Mouse (Mus musculus): ENCODE results near the gene Itpripl1. TPM values are rescaled to one million over a fixed set of nuclear protein-coding genes. Genes with fewer than 3 reads are reported as not detected.
"Not testable (repeated sequence)": the region's sequence is repeated elsewhere in the genome, so short reads cannot be mapped to it uniquely, and the experiment has no call there.

Gene Itpripl1
- polyA plus RNA-seq, 1 experiment from 2014 or later = 11.9 TPM

DNA sequence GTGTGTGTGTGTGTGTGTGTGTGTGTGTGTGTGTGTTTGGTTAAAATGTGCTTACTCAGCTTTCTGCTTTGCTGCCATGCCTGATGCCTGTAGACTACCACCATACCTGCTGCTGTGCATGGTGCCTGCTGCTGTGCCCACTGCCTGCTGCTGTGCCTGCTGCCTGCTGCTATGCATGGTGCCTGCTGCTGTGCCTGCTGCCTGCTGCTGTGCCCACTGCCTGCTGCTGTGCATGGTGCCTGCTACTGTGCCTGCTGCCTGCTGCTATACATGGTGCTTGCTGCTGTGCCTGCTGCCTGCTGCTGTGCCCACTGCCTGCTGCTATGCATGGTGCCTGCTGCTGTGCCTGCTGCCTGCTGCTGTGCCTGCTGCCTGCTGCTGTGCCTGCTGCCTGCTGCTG lies 53.1 kb downstream of the Itpripl1 start:
- not testable (repeated sequence) for H3K4me2 ChIP-seq; H3K27ac ChIP-seq; H3K36me3 ChIP-seq; H3K27me3 ChIP-seq; H3K9ac ChIP-seq; H3K4me3 ChIP-seq; H3K4me1 ChIP-seq (replicated peaks); H3K9me3 ChIP-seq (replicated peaks); ATAC-seq (replicated peaks; ENCODE audit: insufficient number of reproducible peaks, insufficient read depth, low FRiP score, low read depth)

Other genes with a start within 250 kb of the Itpripl1 start
- 34.6 and 39.0 TPM in 2 replicates for gene Sppl2a, start 210.2 kb downstream of the Itpripl1 start, polyA plus RNA-seq (2015; fragmentation: Nextera tagmentation; extraction: Ambion mirVana)
- 8.2 and 9.0 TPM in 2 replicates for gene Ap4e1, start 134.7 kb downstream of the Itpripl1 start, polyA plus RNA-seq (2015; fragmentation: Nextera tagmentation; extraction: Ambion mirVana)
- 42.0 and 44.0 TPM in 2 replicates for gene Blvra, start 72.8 kb downstream of the Itpripl1 start, polyA plus RNA-seq (2015; fragmentation: Nextera tagmentation; extraction: Ambion mirVana)
- 43.9 and 51.1 TPM in 2 replicates for gene Ncaph, start 9.5 kb downstream of the Itpripl1 start, polyA plus RNA-seq (2015; fragmentation: Nextera tagmentation; extraction: Ambion mirVana)
- gene 1810024B03Rik, start 64.8 kb upstream of the Itpripl1 start, polyA plus RNA-seq (2015; fragmentation: Nextera tagmentation; extraction: Ambion mirVana) = 1.4 TPM in 2 replicates
- gene Snrnp200, start 64.9 kb upstream of the Itpripl1 start, polyA plus RNA-seq (2015; fragmentation: Nextera tagmentation; extraction: Ambion mirVana) = 32.3 and 43.7 TPM in 2 replicates
- 57.5 and 58.7 TPM in 2 replicates for gene Ciao1, start 104.4 kb upstream of the Itpripl1 start, polyA plus RNA-seq (2015; fragmentation: Nextera tagmentation; extraction: Ambion mirVana)
- 22.0 and 25.9 TPM in 2 replicates for gene Tmem127, start 104.5 kb upstream of the Itpripl1 start, polyA plus RNA-seq (2015; fragmentation: Nextera tagmentation; extraction: Ambion mirVana)
- 99.6 and 102 TPM in 2 replicates for gene Stard7, start 126.8 kb upstream of the Itpripl1 start, polyA plus RNA-seq (2015; fragmentation: Nextera tagmentation; extraction: Ambion mirVana)
- gene Dusp2, start 192.7 kb upstream of the Itpripl1 start, polyA plus RNA-seq (2015; fragmentation: Nextera tagmentation; extraction: Ambion mirVana) = 11.6 and 16.7 TPM in 2 replicates
- 0.08 TPM in 1 of 2 replicates, not detected in the other for gene Astl, start 195.2 kb upstream of the Itpripl1 start, polyA plus RNA-seq (2015; fragmentation: Nextera tagmentation; extraction: Ambion mirVana)
- gene Adra2b, start 219.8 kb upstream of the Itpripl1 start, polyA plus RNA-seq (2015; fragmentation: Nextera tagmentation; extraction: Ambion mirVana) = 1.1 and 1.3 TPM in 2 replicates